Mouse (Mus musculus): Measurements from ENCODE around the gene Usf3. TPM values are rescaled to one million over a fixed set of nuclear protein-coding genes. Genes with fewer than 3 reads are reported as not detected.

The Usf3 gene
- polyA plus RNA-seq, 1 experiment from 2014 or later = 2.0 TPM

- no peaks in the 10 kb centered on the region for H3K36me3 ChIP-seq (ENCODE audit: control insufficient read depth, insufficient read depth, low read length)
- no peaks in the 10 kb centered on the region for H3K27me3 ChIP-seq (ENCODE audit: control insufficient read depth, insufficient read depth, low read depth, low read length)
- H3K4me1 ChIP-seq (ENCODE audit: control insufficient read depth, insufficient read depth, low read length) = no peaks in the 10 kb centered on the region
- no peak for ATAC-seq
- H3K27ac ChIP-seq (ENCODE audit: low read length) = no peak overlapping the region
- no peaks in the 10 kb centered on the region for H3K9me3 ChIP-seq (replicated peaks; ENCODE audit: control insufficient read depth, low read length, poor library complexity, severe bottlenecking)
- H3K9ac ChIP-seq (ENCODE audit: low read depth, low read length) = no peak overlapping the region
- WGBS = 85% methylated on average over 6 of the region's 6 CpGs
- no peak overlapping the region for H3K4me2 ChIP-seq (ENCODE audit: low read length)
- no peak overlapping the region for H3K4me3 ChIP-seq (ENCODE audit: low read depth, low read length)
Measured at GRCm38 (mm10) chr16:44265562-44265961, 92.5 kb downstream of the Usf3 start.

GRCm38 (mm10) chr16:44268541-44269215 lies 95.6 kb downstream of the Usf3 start:
- H3K36me3 ChIP-seq (ENCODE audit: control insufficient read depth, insufficient read depth, low read length) = no peaks in the 10 kb centered on the region
- H3K4me1 ChIP-seq (ENCODE audit: control insufficient read depth, insufficient read depth, low read length) = no peaks in the 10 kb centered on the region
- H3K9me3 ChIP-seq (replicated peaks; ENCODE audit: control insufficient read depth, low read length, poor library complexity, severe bottlenecking) = no peaks in the 10 kb centered on the region
- no peaks in the 10 kb centered on the region for H3K27me3 ChIP-seq (ENCODE audit: control insufficient read depth, insufficient read depth, low read depth, low read length)
- WGBS = 89% methylated on average over 7 of the region's 7 CpGs
- no peak overlapping the region for H3K9ac ChIP-seq (ENCODE audit: low read depth, low read length)
- no peak overlapping the region for H3K4me3 ChIP-seq (ENCODE audit: low read depth, low read length)
- no peak overlapping the region for H3K27ac ChIP-seq (ENCODE audit: low read length)
- H3K4me2 ChIP-seq (ENCODE audit: low read length) = no peak overlapping the region
- ATAC-seq = no peak

GRCm38 (mm10) chr16:44269578-44269977 lies 96.5 kb downstream of the Usf3 start:
- Histone ChIP-seq H3K9ac (ENCODE audit: low read depth, low read length) (no peak overlapping the region), H3K4me2 (ENCODE audit: low read length) (no peak overlapping the region), H3K4me1 (ENCODE audit: control insufficient read depth, insufficient read depth, low read length) (no peaks in the 10 kb centered on the region), H3K4me3 (ENCODE audit: low read depth, low read length) (no peak overlapping the region), H3K27me3 (ENCODE audit: control insufficient read depth, insufficient read depth, low read depth, low read length) (no peaks in the 10 kb centered on the region), H3K27ac (ENCODE audit: low read length) (no peak overlapping the region), H3K36me3 (ENCODE audit: control insufficient read depth, insufficient read depth, low read length) (no peaks in the 10 kb centered on the region), H3K9me3 (replicated peaks; ENCODE audit: control insufficient read depth, low read length, poor library complexity, severe bottlenecking) (no peaks in the 10 kb centered on the region)
- no peak for ATAC-seq
- WGBS = 80% methylated on average over 6 of the region's 6 CpGs

- Histone ChIP-seq H3K9me3 (replicated peaks; ENCODE audit: control insufficient read depth, low read length, poor library complexity, severe bottlenecking) (no peaks in the 10 kb centered on the region), H3K27me3 (ENCODE audit: control insufficient read depth, insufficient read depth, low read depth, low read length) (no peaks in the 10 kb centered on the region), H3K4me2 (ENCODE audit: low read length) (no peak overlapping the region), H3K9ac (ENCODE audit: low read depth, low read length) (no peak overlapping the region), H3K4me1 (ENCODE audit: control insufficient read depth, insufficient read depth, low read length) (no peaks in the 10 kb centered on the region), H3K27ac (ENCODE audit: low read length) (no peak overlapping the region), H3K4me3 (ENCODE audit: low read depth, low read length) (no peak overlapping the region), H3K36me3 (ENCODE audit: control insufficient read depth, insufficient read depth, low read length) (no peaks in the 10 kb centered on the region)
- no peak for ATAC-seq
- 83% methylated on average over 5 of the region's 5 CpGs for WGBS
Measured at GRCm38 (mm10) chr16:44270606-44271005, 97.6 kb downstream of the Usf3 start.

GRCm38 (mm10) chr16:44271371-44272038 lies 98.5 kb downstream of the Usf3 start:
- Histone ChIP-seq H3K4me2 (ENCODE audit: low read length) (no peak overlapping the region), H3K27me3 (ENCODE audit: control insufficient read depth, insufficient read depth, low read depth, low read length) (no peaks in the 10 kb centered on the region), H3K36me3 (ENCODE audit: control insufficient read depth, insufficient read depth, low read length) (no peaks in the 10 kb centered on the region), H3K4me1 (ENCODE audit: control insufficient read depth, insufficient read depth, low read length) (no peaks in the 10 kb centered on the region), H3K4me3 (ENCODE audit: low read depth, low read length) (no peak overlapping the region), H3K9me3 (replicated peaks; ENCODE audit: control insufficient read depth, low read length, poor library complexity, severe bottlenecking) (no peaks in the 10 kb centered on the region), H3K27ac (ENCODE audit: low read length) (no peak overlapping the region), H3K9ac (ENCODE audit: low read depth, low read length) (no peak overlapping the region)
- 79% methylated on average over 9 of the region's 9 CpGs for WGBS
- no peak for ATAC-seq

Other genes with a start within 250 kb of the Usf3 start
- gene Qtrt2, start 246.4 kb upstream of the Usf3 start, polyA plus RNA-seq (2015; fragmentation: Nextera tagmentation; extraction: Ambion mirVana) = 19.0 and 19.6 TPM in 2 replicates
- gene Zdhhc23, start 193.5 kb upstream of the Usf3 start, polyA plus RNA-seq (2015; fragmentation: Nextera tagmentation; extraction: Ambion mirVana) = 4.9 and 5.1 TPM in 2 replicates
- gene Gramd1c, start 109.9 kb upstream of the Usf3 start, polyA plus RNA-seq (2015; fragmentation: Nextera tagmentation; extraction: Ambion mirVana) = 2.8 and 4.3 TPM in 2 replicates
- gene Atp6v1a, start 33.5 kb upstream of the Usf3 start, polyA plus RNA-seq (2015; fragmentation: Nextera tagmentation; extraction: Ambion mirVana) = 144 and 172 TPM in 2 replicates
- gene Naa50, start 33.4 kb upstream of the Usf3 start, polyA plus RNA-seq (2015; fragmentation: Nextera tagmentation; extraction: Ambion mirVana) = 59.8 and 67.9 TPM in 2 replicates
- gene Sidt1, start 159.9 kb downstream of the Usf3 start, polyA plus RNA-seq (2015; fragmentation: Nextera tagmentation; extraction: Ambion mirVana) = 11.2 and 11.9 TPM in 2 replicates
- gene Spice1, start 173.9 kb downstream of the Usf3 start, polyA plus RNA-seq (2015; fragmentation: Nextera tagmentation; extraction: Ambion mirVana) = 11.8 and 12.3 TPM in 2 replicates
- gene Cfap44, start 221.6 kb downstream of the Usf3 start, polyA plus RNA-seq (2015; fragmentation: Nextera tagmentation; extraction: Ambion mirVana) = 6.5 and 7.0 TPM in 2 replicates

Data from midbrain, embryonic 16.5 days (tissue).